Mouse (Mus musculus) adrenal gland, adult 2 months (tissue): ENCODE measurements at regions not wholly inside any gene's neighbourhood (a gene's known extent, or its start where the extent isn't known, plus 50 kb on each side); places are given as distances from the start of the nearest gene placed in this dataset.

Source experiments
- DNase-seq: peaks from one replicate; pipeline ENCODE4 v3.0.0; 2021

DNA sequence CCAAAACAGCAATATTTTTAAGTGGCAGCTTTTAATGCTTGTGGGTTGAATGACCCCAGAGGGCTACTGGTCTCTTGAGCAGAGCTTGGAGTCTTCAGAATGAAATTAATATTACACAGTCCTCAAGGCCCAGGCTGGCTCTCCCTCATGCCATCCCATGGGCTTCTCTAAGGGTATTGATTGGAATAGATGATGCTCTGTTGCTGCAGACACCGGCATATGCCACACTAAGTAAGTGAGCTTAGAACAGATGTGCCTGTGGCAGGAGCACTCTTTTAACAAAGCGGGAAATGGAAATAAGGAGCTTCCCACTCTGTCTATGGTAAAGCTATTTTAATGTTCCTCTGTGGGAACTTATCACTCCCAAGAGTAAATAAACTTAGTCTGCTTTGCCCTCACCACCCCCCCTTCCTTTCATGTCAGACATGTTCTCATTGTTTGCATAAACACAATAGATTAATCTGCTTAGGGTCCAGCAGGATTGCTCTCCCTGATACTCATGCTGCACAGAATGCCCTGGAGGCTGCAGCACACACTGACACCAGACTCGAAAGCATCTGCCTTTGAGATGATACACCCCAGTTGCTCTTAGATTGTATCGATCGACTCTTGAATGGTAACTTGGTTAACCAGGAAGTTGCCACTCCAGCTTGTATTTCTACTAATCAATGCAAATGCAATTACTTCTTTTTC is 294.5 kb upstream of the Adamts16 start:
- DNase-seq = no peak

GRCm38 (mm10) chr13:71121484-71121883 is 279.9 kb upstream of the Adamts16 start:
- DNase-seq = no peak

GRCm38 (mm10) chr13:71108175-71108574 is 266.6 kb upstream of the Adamts16 start:
- no peak for DNase-seq

- DNase-seq = peak; percentile 47
Measured at GRCm38 (mm10) chr13:71105229-71105838, 263.7 kb upstream of the Adamts16 start.

DNA sequence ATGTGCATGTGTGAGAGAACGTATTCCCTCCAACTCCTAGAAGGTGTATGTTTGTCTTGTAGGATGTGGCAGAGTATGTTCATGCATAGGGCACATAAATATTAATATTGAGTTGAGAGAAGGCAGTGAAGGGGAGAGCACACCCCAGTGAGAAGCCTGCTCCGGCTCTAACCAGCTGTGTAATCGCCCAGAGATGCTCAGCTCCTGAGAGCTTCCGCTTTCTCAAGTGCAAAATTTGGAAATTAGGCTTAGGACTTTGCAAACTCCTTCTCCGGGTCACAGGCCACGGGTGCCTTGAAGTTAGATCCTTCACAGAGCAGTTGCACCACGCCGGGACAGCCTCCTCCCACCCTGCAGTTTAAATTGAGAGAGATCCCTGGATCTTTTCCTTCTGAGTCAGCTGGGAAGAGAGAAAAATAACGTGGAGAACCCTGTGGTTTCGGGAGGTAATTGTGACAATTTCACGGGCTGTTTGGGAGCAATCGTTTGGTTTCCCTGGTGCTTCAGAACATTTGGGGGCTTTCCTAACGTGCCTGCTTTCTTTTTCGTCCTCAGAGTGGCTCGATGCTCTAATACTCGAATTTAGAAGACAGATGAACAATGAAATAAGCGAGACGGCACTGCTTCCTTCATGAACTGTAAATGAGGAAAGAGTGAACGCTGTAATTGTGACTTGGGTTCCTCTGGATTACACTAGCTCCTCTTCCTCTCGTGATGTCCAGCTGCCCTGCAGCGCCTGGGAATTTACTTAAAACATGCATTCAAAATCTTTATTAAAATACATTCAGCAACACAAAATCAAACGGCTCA is 263.0 kb upstream of the Adamts16 start:
- DNase-seq = no peak

DNA sequence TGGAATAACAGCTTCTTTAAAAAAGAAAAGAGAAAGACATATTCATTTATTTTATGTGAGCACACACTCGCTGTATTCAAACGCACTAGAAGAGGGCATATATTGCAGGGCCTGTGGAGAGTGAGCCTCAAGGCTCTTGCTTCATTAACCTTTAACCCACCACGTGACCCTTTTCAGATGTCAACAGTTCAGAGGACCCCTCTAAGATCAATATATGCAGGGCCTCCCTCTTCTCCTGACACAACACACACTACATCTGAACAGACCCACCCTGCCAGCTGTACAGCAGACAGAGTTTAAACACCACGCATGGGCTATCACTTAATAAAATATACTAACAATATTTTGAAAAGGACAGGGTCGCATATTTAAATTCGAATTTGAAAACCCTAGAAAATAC is 242.7 kb upstream of the Adamts16 start:
- DNase-seq = no peak

- DNase-seq = no peak
Measured at GRCm38 (mm10) chr13:71075916-71076315, 234.3 kb upstream of the Adamts16 start.

GRCm38 (mm10) chr13:71074012-71074411 is 232.4 kb upstream of the Adamts16 start:
- no peak for DNase-seq

DNA sequence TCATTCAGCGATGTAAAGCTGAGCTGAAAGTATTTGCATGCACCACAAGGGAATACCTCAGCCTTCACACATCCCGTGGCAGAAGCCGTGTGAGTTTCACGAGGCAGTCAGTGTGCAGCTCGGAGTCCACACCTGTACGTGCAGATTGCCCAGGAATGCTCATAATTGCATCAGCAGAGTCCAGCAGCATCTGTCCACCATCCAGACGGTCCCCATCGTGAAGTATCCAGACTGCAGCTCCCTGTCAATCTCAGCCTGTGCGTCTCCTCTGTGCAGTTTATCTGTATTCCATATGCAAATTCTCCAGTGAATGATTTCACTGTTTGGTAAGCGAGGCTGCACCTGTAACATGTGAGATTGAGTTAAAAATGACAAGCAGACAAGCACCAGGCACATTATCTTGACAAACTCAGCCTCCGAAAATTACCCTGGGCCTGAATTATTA is 227.2 kb upstream of the Adamts16 start:
- DNase-seq = no peak

DNA sequence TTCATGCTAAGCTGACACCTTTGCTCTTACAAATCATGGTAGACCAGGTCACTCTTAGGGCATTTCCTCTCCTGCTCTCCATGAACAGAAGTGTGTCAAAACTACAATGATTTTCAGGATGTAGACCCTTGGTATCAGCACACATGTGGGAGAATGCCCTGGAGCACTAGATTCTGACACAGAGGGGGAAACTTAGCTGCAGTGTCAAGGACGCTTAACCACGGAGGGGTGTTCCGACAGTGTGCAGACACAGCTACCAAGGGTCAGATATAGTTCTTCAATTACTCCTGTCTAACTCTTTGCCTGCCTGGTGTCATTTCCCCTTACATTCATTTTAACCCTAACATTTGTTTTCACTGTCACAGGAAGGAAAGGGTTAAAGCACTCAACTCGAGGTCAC is 226.4 kb upstream of the Adamts16 start:
- no peak for DNase-seq

DNA sequence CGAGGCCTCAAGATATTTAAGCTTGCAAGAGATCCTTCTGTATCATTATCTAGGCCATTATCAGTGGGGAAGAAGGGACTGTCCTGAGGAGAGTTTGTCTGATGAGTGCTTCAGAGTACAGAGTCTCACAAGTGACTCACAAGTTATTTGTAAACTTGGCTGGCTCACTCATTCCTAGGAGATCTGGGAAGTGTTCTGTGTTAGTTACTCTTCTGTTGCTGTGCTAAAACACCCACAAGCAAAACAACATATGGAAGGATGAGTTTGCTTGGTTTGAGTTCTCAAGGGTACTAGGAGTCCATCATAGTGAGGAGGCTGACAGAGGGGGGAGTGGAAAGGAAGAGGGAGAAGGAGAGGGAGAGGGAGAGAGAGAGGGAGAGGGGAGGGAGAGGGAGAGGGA is 224.0 kb upstream of the Adamts16 start:
- DNase-seq = no peak

GRCm38 (mm10) chr13:71064590-71065307 is 223.1 kb upstream of the Adamts16 start:
- DNase-seq = no peak

DNA sequence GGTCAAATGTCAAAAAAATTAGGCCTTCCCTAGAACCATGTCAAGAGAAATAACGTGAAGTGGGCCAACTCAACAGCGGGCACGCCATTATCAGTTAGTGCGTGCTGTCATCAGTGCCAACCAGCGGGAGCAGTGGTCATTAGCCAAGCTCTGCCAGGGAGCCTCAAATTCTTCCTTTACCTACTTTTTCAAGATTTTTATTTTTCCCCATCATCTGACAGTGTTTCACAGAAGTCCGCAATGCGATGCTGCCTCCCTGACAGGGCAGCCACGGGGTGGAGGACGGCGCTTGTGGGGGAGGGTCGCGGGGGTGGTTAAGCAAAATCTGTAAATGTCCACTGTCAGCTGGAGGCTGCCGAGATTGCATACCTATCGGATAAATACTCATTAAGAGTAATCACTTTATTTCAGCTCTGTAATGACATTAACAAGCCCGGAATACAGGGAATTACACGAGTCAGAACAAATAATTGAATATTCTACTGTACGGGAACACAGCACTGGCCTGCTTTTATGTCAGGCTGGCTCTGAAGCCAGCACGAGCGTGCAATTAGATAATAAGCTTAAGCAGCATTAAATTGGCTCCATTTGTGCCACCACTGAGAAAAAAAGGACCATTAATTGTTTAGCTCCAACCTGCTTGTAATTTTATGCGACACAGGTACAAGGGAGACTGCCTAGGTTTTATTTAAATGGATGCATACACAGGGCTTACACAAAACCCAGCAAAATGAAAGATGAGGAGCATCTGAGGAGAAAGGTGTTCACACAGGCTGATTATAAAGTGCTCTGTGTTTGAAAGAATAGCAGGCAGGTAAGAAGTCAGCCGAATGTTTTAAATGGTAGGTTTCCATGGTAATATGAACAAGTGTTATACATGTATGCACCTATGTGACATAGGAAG is 212.0 kb upstream of the Adamts16 start:
- no peak for DNase-seq

DNA sequence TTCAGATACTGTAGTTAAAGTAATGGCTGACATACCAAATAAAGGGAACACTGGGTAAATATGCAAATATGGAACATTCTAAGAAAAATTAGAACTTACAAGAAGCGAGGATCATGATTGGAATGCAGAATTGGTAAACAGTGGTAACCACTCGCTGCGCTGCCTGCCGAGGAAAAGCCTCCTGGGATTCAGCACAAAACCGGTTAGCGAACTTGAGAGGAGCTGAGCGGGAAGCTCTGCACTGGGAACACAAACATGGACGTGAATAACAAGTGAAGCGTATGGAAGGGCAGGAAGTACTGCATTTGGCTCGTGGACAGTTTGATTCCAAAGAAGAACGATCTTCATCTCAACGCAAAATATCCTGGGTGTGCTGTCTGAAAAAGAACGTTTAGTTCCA is 209.0 kb upstream of the Adamts16 start:
- no peak for DNase-seq

DNA sequence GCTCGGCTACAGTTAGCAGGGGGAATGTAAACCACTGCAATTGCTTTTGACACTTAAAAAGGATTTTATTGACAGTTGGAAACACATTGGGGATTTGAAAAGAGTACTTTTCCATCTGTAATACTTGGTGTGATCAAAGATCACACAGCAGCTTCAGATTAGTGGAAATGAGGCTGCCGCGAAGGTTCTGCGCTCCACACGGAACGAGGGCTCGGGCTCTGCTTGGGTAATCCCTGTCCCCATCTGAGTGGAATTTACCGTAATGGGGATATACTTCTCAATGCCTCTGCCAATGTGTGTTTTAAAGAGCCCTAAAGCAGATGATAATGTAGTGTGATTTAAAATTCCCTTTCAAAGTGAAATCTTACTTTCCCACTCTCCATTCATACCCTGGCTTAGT is 194.4 kb upstream of the Adamts16 start:
- no peak for DNase-seq

GRCm38 (mm10) chr13:71034926-71035687 is 193.5 kb upstream of the Adamts16 start:
- no peak for DNase-seq

GRCm38 (mm10) chr13:71008216-71008615 is 166.6 kb upstream of the Adamts16 start:
- no peak for DNase-seq

DNA sequence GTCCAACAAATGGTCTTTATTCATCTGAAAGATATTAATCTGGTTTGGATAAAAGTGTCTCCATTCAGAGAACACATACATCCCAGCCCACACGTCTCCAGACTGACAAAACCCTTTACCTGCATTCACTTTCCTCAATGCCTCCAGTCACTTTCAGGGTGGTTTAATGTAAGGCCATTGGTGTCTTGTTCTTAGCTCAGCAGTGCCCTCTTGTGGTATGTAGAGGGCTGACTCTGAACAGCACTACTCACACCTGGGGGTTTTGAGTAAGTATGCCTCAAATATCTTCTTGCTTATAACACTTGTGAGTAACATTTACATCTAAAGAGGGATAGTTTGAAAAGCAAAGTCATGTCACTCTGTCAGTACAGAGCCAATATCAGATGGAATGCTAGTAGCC is 164.5 kb upstream of the Adamts16 start:
- DNase-seq = peak; percentile 18

DNA sequence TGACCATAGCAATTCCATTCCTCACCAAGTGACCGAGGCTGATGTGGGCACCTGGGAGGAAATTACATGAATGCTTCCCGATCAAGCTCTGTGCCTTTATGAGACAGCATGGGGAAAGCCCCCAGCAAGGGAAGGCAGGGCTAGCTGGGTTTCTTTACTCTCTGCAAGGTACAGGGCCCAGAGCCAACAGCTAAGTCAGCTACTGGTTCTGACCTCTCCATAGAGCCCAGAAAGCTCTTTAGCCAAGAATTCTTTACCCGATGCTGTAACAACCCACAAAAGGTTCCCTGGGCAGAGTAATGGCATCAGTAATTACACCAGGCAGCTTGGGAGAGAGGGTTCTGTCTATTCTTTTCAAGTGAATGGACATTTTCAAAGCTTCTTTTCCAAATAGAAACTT is 161.9 kb upstream of the Adamts16 start:
- DNase-seq = no peak

DNA sequence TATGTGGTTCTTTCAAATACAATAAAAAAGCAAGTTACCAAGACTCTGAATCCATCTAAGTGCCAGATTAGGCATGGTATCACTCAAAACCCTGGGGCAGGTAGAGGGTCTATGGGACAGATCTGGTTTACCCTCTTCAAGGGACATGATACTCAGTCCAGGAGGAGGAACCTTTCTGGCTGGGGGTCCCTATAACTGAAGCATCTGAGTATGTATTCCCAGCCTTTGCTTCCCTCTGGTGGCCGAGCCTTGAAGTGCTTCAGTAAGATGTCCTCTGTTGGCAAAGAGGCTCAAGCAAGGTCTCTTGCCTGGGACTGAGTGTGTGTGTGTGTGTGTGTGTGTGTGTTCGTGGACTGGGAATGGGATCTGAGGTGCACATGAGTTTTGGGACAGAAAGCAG is 159.7 kb upstream of the Adamts16 start:
- peak; percentile 30 for DNase-seq
